Mouse (Mus musculus) heart, adult 8-10 months (tissue): ENCODE data around the gene Srebf2. TPM values are rescaled to one million over a fixed set of nuclear protein-coding genes. Genes with fewer than 3 reads are reported as not detected.

Experiments used
- DNase-seq: peaks from one replicate; pipeline ENCODE4 v3.0.0; 2022; ENCODE audit warnings: low spot score
- total RNA-seq, 4 experiments: library from RNA; stranded (reverse); gene quantifications; 2 replicates each; pipeline ENCODE4 v1.2.4; 2022

Srebf2 gene
- total RNA-seq, 4 experiments from 2014 or later, result 20.0 to 25.1 (median 21.6) TPM

GRCm38 (mm10) chr15:82181131-82181530, 34.1 kb downstream of the Srebf2 start:
- no peak for DNase-seq

GRCm38 (mm10) chr15:82182311-82182710, 35.3 kb downstream of the Srebf2 start:
- DNase-seq, result no peak

- no peak for DNase-seq
Measured at GRCm38 (mm10) chr15:82183596-82183995, 36.6 kb downstream of the Srebf2 start.

GRCm38 (mm10) chr15:82184183-82184582, 37.2 kb downstream of the Srebf2 start:
- no peak for DNase-seq

- no peak for DNase-seq
Measured at GRCm38 (mm10) chr15:82184656-82185055, 37.7 kb downstream of the Srebf2 start.

- no peak for DNase-seq
Measured at GRCm38 (mm10) chr15:82185062-82185783, 38.2 kb downstream of the Srebf2 start.

GRCm38 (mm10) chr15:82186131-82186530, 39.1 kb downstream of the Srebf2 start:
- peak; percentile 24 for DNase-seq

GRCm38 (mm10) chr15:82186931-82187330, 40.0 kb downstream of the Srebf2 start:
- DNase-seq, result no peak

- no peak for DNase-seq
Measured at GRCm38 (mm10) chr15:82187401-82187800, 40.4 kb downstream of the Srebf2 start.

- DNase-seq, result no peak
Measured at GRCm38 (mm10) chr15:82187924-82188323, 40.9 kb downstream of the Srebf2 start.

GRCm38 (mm10) chr15:82188481-82189240, 41.7 kb downstream of the Srebf2 start:
- peak; percentile 22 for DNase-seq

- DNase-seq, result no peak
Measured at GRCm38 (mm10) chr15:82192617-82193016, 45.6 kb downstream of the Srebf2 start.

- no peak for DNase-seq
Measured at GRCm38 (mm10) chr15:82196300-82196699, 49.3 kb downstream of the Srebf2 start.

GRCm38 (mm10) chr15:82197246-82197750, 50.3 kb downstream of the Srebf2 start:
- DNase-seq, result no peak

GRCm38 (mm10) chr15:82197937-82198336, 51.0 kb downstream of the Srebf2 start:
- DNase-seq, result no peak

GRCm38 (mm10) chr15:82198342-82198741, 51.4 kb downstream of the Srebf2 start:
- no peak for DNase-seq

GRCm38 (mm10) chr15:82199546-82199945, 52.6 kb downstream of the Srebf2 start:
- no peak for DNase-seq

- DNase-seq, result no peak
Measured at GRCm38 (mm10) chr15:82202086-82202485, 55.1 kb downstream of the Srebf2 start.

- DNase-seq, result no peak
Measured at GRCm38 (mm10) chr15:82203090-82203489, 56.1 kb downstream of the Srebf2 start.

- DNase-seq, result no peak
Measured at GRCm38 (mm10) chr15:82203611-82204351, 56.8 kb downstream of the Srebf2 start.

GRCm38 (mm10) chr15:82204680-82205371, 57.8 kb downstream of the Srebf2 start:
- DNase-seq, result no peak
